Mouse (Mus musculus): ENCODE results near the gene Cyb5b. TPM values are rescaled to one million over a fixed set of nuclear protein-coding genes. Genes with fewer than 3 reads are reported as not detected.

The Cyb5b gene
- polyA plus RNA-seq, 1 experiment from 2014 or later = 60.7 TPM

- Histone ChIP-seq H3K4me3 (ENCODE audit: inconsistent target) (no peak overlapping the region), H3K27ac (no peak overlapping the region), H3K36me3 (ENCODE audit: inconsistent target) (no peaks in the 10 kb centered on the region), H3K79me2 (ENCODE audit: inconsistent target) (no peaks in the 10 kb centered on the region)
- WGBS (ENCODE audit: missing documents) = 82% methylated on average over 4 of the region's 4 CpGs
Measured at GRCm38 (mm10) chr8:107143501-107143900, 6.9 kb upstream of the Cyb5b start.

GRCm38 (mm10) chr8:107146186-107146585 is 4.3 kb upstream of the Cyb5b start:
- no peak overlapping the region for H3K27ac ChIP-seq
- no peak overlapping the region for H3K4me3 ChIP-seq (ENCODE audit: inconsistent target)
- peaks cover 7% of the 10 kb centered on the region for H3K79me2 ChIP-seq (ENCODE audit: inconsistent target)
- no peaks in the 10 kb centered on the region for H3K36me3 ChIP-seq (ENCODE audit: inconsistent target)

GRCm38 (mm10) chr8:107148802-107149201 is 1.6 kb upstream of the Cyb5b start:
- Histone ChIP-seq H3K36me3 (ENCODE audit: inconsistent target) (no peaks in the 10 kb centered on the region; the same call in 1 of the 2 replicates), H3K27ac (no peak overlapping the region), H3K4me3 (ENCODE audit: inconsistent target) (no peak overlapping the region), H3K79me2 (ENCODE audit: inconsistent target) (peaks cover 33% of the 10 kb centered on the region)
- 95% methylated on average over 5 of the region's 5 CpGs for WGBS (ENCODE audit: missing documents)

DNA sequence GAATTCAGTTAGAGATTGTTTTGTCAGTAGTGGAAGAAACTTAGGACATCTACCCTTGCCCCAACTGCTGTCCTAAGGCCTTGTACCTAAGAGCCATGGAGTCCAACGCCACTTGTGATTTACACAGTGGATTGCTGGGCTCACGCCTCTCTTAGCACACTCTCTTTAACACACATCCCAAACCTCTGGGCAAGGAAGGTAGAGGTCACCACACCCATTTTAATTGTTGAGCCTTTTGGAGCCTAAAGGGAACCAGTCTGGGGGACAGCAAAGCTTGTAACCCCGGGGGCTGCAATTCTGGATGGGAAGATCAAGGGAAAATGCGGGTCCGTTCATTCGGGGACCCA is 410 bp upstream of the Cyb5b start:
- WGBS (ENCODE audit: missing documents) = 35% methylated on average over 6 of the region's 6 CpGs
- Histone ChIP-seq H3K79me2 (ENCODE audit: inconsistent target) (peaks cover 45% of the 10 kb centered on the region), H3K27ac (peak overlapping the region; percentile 86), H3K36me3 (ENCODE audit: inconsistent target) (peaks cover under 1% of the 10 kb centered on the region; the same call in 1 of the 2 replicates), H3K4me3 (ENCODE audit: inconsistent target) (peak overlapping the region; percentile 75)

GRCm38 (mm10) chr8:107151212-107151920 is 926 bp downstream of the Cyb5b start:
- WGBS (ENCODE audit: missing documents) = 57% methylated on average over 5 of the region's 7 CpGs
- peaks cover 8% of the 10 kb centered on the region; the same call in 1 of the 2 replicates for H3K36me3 ChIP-seq (ENCODE audit: inconsistent target)
- peak overlapping the region; percentile 86 for H3K27ac ChIP-seq
- H3K4me3 ChIP-seq (ENCODE audit: inconsistent target) = peak overlapping the region; percentile 75
- peaks cover 59% of the 10 kb centered on the region for H3K79me2 ChIP-seq (ENCODE audit: inconsistent target)

- Histone ChIP-seq H3K36me3 (ENCODE audit: inconsistent target) (peaks cover 11% of the 10 kb centered on the region; the same call in 1 of the 2 replicates), H3K27ac (no peak overlapping the region), H3K79me2 (ENCODE audit: inconsistent target) (peaks cover 80% of the 10 kb centered on the region), H3K4me3 (ENCODE audit: inconsistent target) (no peak overlapping the region)
- WGBS (ENCODE audit: missing documents) = 98% methylated on average over 13 of the region's 14 CpGs
Measured at GRCm38 (mm10) chr8:107153326-107154210, 3.1 kb downstream of the Cyb5b start.

- H3K36me3 ChIP-seq (ENCODE audit: inconsistent target) = peaks cover 14% of the 10 kb centered on the region; the same call in 1 of the 2 replicates
Measured at GRCm38 (mm10) chr8:107156816-107157215, 6.4 kb downstream of the Cyb5b start.

DNA sequence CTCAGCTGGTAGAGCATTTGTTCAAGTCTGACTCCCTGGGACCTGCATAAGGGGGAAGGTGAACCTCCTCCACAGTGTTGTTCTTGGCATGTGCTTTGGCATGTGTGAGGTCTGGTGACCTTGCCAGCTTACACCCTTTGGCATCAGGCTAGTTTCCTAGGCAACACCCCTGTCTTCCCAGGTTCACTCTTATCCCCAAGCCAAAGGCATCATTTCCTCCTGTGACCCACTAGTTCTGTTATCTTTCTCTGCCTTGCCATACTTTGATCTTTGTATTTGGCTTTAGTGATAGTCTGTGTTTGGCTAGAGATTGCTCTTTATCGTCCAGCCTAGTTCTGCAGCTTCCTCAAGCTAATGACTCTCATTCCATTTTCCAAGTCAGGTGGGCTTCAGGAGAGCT is 7.4 kb downstream of the Cyb5b start:
- H3K27ac ChIP-seq = no peak overlapping the region
- no peak overlapping the region for H3K4me3 ChIP-seq (ENCODE audit: inconsistent target)
- peaks cover 14% of the 10 kb centered on the region; the same call in 1 of the 2 replicates for H3K36me3 ChIP-seq (ENCODE audit: inconsistent target)
- WGBS (ENCODE audit: missing documents) = 100% methylated on average over 1 of the region's 1 CpGs
- peaks cover 99% of the 10 kb centered on the region for H3K79me2 ChIP-seq (ENCODE audit: inconsistent target)

More at GRCm38 (mm10) chr8:107156816-107157215, 6.4 kb downstream of the Cyb5b start:
- Histone ChIP-seq H3K4me3 (ENCODE audit: inconsistent target) (no peak overlapping the region), H3K79me2 (ENCODE audit: inconsistent target) (peaks cover 99% of the 10 kb centered on the region), H3K27ac (no peak overlapping the region)

DNA sequence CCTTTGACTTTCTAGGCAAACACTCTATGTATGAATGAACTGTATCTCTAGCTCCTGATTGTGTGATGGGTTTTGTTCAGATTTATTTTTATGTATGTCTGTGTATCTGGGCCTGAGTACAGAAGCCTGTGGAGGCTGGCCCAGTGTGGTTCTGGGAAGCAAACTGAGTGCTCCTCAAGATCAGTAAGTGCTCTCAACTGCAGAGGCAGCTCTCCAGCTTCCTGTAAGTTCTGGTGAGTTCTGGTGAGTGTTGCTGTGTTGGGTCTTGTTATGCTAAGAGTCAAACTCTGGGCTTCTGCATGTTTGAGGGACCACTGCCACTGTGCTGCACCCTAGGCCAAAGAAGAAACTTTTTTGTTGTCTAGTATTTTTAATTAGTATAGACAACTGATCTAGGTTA is 8.4 kb downstream of the Cyb5b start:
- Histone ChIP-seq H3K79me2 (ENCODE audit: inconsistent target) (peaks cover 99% of the 10 kb centered on the region), H3K27ac (no peak overlapping the region), H3K36me3 (ENCODE audit: inconsistent target) (peaks cover 14% of the 10 kb centered on the region; the same call in 1 of the 2 replicates), H3K4me3 (ENCODE audit: inconsistent target) (no peak overlapping the region)

GRCm38 (mm10) chr8:107164251-107164773 is 13.9 kb downstream of the Cyb5b start:
- Histone ChIP-seq H3K79me2 (ENCODE audit: inconsistent target) (peaks cover 99% of the 10 kb centered on the region), H3K4me3 (ENCODE audit: inconsistent target) (no peak overlapping the region), H3K36me3 (ENCODE audit: inconsistent target) (peaks cover 3% of the 10 kb centered on the region; the same call in 1 of the 2 replicates), H3K27ac (no peak overlapping the region)
- WGBS (ENCODE audit: missing documents) = 91% methylated on average over 7 of the region's 7 CpGs

GRCm38 (mm10) chr8:107165745-107166144 is 15.3 kb downstream of the Cyb5b start:
- H3K4me3 ChIP-seq (ENCODE audit: inconsistent target) = no peak overlapping the region
- peaks cover 16% of the 10 kb centered on the region for H3K36me3 ChIP-seq (ENCODE audit: inconsistent target)
- peaks cover 91% of the 10 kb centered on the region for H3K79me2 ChIP-seq (ENCODE audit: inconsistent target)
- H3K27ac ChIP-seq = no peak overlapping the region
- WGBS (ENCODE audit: missing documents) = 82% methylated on average over 9 of the region's 9 CpGs

DNA sequence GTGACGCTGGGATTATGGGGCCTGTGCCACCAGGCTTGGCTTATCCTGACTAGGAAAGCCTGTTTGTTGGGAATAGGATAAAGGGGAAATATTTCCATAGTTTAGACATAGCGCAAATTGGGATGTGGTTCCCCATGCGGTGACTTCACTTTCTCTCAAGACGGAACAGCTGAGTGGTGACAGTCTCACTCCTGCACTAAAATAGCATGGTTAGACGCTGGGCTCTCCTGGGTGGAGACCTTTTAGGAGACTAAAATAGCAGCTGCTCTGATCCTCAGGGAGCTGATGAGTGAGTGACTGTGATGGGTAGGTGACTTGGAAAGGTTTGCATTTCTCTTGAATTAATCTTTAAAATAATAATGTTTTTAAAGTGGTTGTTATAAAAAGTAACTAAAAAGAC is 17.4 kb downstream of the Cyb5b start:
- no peak overlapping the region for H3K4me3 ChIP-seq (ENCODE audit: inconsistent target)
- no peak overlapping the region for H3K27ac ChIP-seq
- H3K36me3 ChIP-seq (ENCODE audit: inconsistent target) = peaks cover 29% of the 10 kb centered on the region
- H3K79me2 ChIP-seq (ENCODE audit: inconsistent target) = peaks cover 70% of the 10 kb centered on the region
- 87% methylated on average over 5 of the region's 5 CpGs for WGBS (ENCODE audit: missing documents)

DNA sequence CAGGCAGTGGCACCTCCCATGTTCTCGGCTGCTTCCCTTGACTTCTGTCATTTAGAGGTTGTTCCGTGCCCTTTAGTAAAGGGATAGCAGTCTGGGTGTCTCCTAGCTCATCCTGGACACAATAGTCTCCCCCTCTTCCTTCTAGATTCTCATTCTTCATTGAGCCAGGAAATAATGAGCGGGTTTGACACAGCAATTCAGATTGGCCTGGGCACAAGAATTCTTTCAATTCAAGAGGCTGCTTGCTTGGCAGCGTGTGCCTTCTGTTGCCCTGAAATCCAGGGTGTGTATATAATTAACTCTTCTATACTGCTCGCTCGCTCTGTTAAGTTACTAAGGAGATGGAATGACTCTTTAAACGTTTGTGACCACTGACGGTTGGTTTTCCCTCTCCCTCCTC is 21.7 kb downstream of the Cyb5b start:
- Histone ChIP-seq H3K36me3 (ENCODE audit: inconsistent target) (peaks cover 68% of the 10 kb centered on the region), H3K4me3 (ENCODE audit: inconsistent target) (no peak overlapping the region), H3K27ac (no peak overlapping the region), H3K79me2 (ENCODE audit: inconsistent target) (peaks cover 27% of the 10 kb centered on the region)
- WGBS (ENCODE audit: missing documents) = 89% methylated on average over 8 of the region's 8 CpGs

DNA sequence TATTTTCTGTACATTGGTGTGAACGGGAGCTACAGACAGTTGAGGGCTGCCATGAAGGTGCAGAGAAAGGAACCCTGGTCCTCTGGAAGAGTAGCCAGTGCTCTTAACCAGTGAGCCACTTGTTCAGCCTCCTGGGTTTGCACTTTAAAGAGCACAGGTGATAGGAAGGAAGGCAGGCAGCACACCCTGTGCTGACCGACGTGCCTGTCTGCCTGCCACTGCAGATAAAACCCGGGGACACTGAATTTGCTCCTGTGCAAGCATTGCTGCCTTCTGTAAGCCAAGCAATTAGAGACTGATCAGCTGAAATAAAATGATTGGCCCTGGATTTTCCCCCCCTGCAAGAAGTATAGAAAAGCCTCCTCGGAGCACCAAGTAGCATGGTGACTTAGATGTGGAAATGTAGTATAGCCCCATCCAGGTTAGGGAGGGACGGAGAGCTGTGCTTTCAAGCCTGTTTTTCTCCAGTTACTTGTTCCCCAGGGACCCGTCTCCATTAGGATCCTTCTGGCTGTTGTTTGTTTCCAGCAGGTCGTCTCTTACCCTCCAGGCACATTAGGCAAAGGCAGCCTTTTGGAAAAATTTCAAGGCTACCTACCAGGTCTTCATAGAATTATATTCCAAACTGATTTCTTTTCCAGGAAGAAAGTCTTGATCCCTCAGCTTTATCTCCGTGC is 22.7 kb downstream of the Cyb5b start:
- Histone ChIP-seq H3K4me3 (ENCODE audit: inconsistent target) (no peak overlapping the region), H3K27ac (no peak overlapping the region), H3K36me3 (ENCODE audit: inconsistent target) (peaks cover 78% of the 10 kb centered on the region), H3K79me2 (ENCODE audit: inconsistent target) (peaks cover 17% of the 10 kb centered on the region)
- WGBS (ENCODE audit: missing documents) = 97% methylated on average over 9 of the region's 9 CpGs
